Mouse (Mus musculus): ENCODE data around the gene Ece1. TPM values are rescaled to one million over a fixed set of nuclear protein-coding genes. Genes with fewer than 3 reads are reported as not detected.

Gene Ece1
- polyA plus RNA-seq, 1 experiment, result 33.7 TPM

- 42% methylated on average over 3 of the region's 3 CpGs for WGBS
- Histone ChIP-seq H3K27ac (ENCODE audit: insufficient read depth, low read depth, low read length) (no peak overlapping the region), H3K27me3 (replicated peaks; ENCODE audit: control insufficient read depth, insufficient read depth, low read length) (no peaks in the 10 kb centered on the region), H3K36me3 (ENCODE audit: control insufficient read depth, insufficient read depth, low read length) (no peaks in the 10 kb centered on the region), H3K4me1 (ENCODE audit: control insufficient read depth, insufficient read depth, low read length) (peaks cover 3% of the 10 kb centered on the region; the same call in 1 of the 2 replicates), H3K4me3 (ENCODE audit: insufficient read depth, low read depth, low read length) (no peak overlapping the region)
- no peak for TF ChIP-seq CTCF (conservative IDR thresholded peaks at IDR 0.05; ENCODE audit: insufficient read depth, insufficient read length, low read depth, low read length)
- TF ChIP-seq POLR2A (IDR thresholded peaks at IDR 0.05; ENCODE audit: low read depth, low read length), result no peak
- peak; percentile 33 for DNase-seq
These were observed 41.3 kb upstream of the Ece1 start for GRCm38 (mm10) chr4:137820721-137821120.

GRCm38 (mm10) chr4:137822537-137822936, 39.5 kb upstream of the Ece1 start:
- WGBS, result 78% methylated on average over 5 of the region's 5 CpGs
- Histone ChIP-seq H3K36me3 (ENCODE audit: control insufficient read depth, insufficient read depth, low read length) (no peaks in the 10 kb centered on the region), H3K27ac (ENCODE audit: insufficient read depth, low read depth, low read length) (no peak overlapping the region), H3K4me1 (ENCODE audit: control insufficient read depth, insufficient read depth, low read length) (peaks cover 3% of the 10 kb centered on the region; the same call in 1 of the 2 replicates), H3K27me3 (replicated peaks; ENCODE audit: control insufficient read depth, insufficient read depth, low read length) (no peaks in the 10 kb centered on the region), H3K4me3 (ENCODE audit: insufficient read depth, low read depth, low read length) (no peak overlapping the region)
- no peak for DNase-seq
- TF ChIP-seq POLR2A (IDR thresholded peaks at IDR 0.05; ENCODE audit: low read depth, low read length) (no peak), CTCF (conservative IDR thresholded peaks at IDR 0.05; ENCODE audit: insufficient read depth, insufficient read length, low read depth, low read length) (no peak)

GRCm38 (mm10) chr4:137823542-137823941, 38.5 kb upstream of the Ece1 start:
- no peak for DNase-seq
- TF ChIP-seq CTCF (conservative IDR thresholded peaks at IDR 0.05; ENCODE audit: insufficient read depth, insufficient read length, low read depth, low read length) (no peak), POLR2A (IDR thresholded peaks at IDR 0.05; ENCODE audit: low read depth, low read length) (no peak)
- WGBS, result 88% methylated on average over 3 of the region's 3 CpGs
- Histone ChIP-seq H3K27ac (ENCODE audit: insufficient read depth, low read depth, low read length) (no peak overlapping the region), H3K4me1 (ENCODE audit: control insufficient read depth, insufficient read depth, low read length) (peaks cover 3% of the 10 kb centered on the region; the same call in 1 of the 2 replicates), H3K4me3 (ENCODE audit: insufficient read depth, low read depth, low read length) (no peak overlapping the region), H3K27me3 (replicated peaks; ENCODE audit: control insufficient read depth, insufficient read depth, low read length) (no peaks in the 10 kb centered on the region), H3K36me3 (ENCODE audit: control insufficient read depth, insufficient read depth, low read length) (no peaks in the 10 kb centered on the region)

- no peak for TF ChIP-seq POLR2A (IDR thresholded peaks at IDR 0.05; ENCODE audit: low read depth, low read length)
- TF ChIP-seq CTCF (conservative IDR thresholded peaks at IDR 0.05; ENCODE audit: insufficient read depth, insufficient read length, low read depth, low read length), result no peak
- 34% methylated on average over 2 of the region's 2 CpGs for WGBS
- no peaks in the 10 kb centered on the region for H3K27me3 ChIP-seq (replicated peaks; ENCODE audit: control insufficient read depth, insufficient read depth, low read length)
- H3K27ac ChIP-seq (ENCODE audit: insufficient read depth, low read depth, low read length), result peak overlapping the region; percentile 75
- H3K4me1 ChIP-seq (ENCODE audit: control insufficient read depth, insufficient read depth, low read length), result peaks cover 3% of the 10 kb centered on the region; the same call in 1 of the 2 replicates
- no peaks in the 10 kb centered on the region for H3K36me3 ChIP-seq (ENCODE audit: control insufficient read depth, insufficient read depth, low read length)
- DNase-seq, result peak; percentile 57
- no peak overlapping the region for H3K4me3 ChIP-seq (ENCODE audit: insufficient read depth, low read depth, low read length)
These were observed 37.2 kb upstream of the Ece1 start for GRCm38 (mm10) chr4:137824881-137825280.

GRCm38 (mm10) chr4:137830380-137830779, 31.7 kb upstream of the Ece1 start:
- no peaks in the 10 kb centered on the region for H3K27me3 ChIP-seq (replicated peaks; ENCODE audit: control insufficient read depth, insufficient read depth, low read length)
- TF ChIP-seq CTCF (conservative IDR thresholded peaks at IDR 0.05; ENCODE audit: insufficient read depth, insufficient read length, low read depth, low read length), result no peak
- no peak for TF ChIP-seq POLR2A (IDR thresholded peaks at IDR 0.05; ENCODE audit: low read depth, low read length)
- DNase-seq, result no peak
- no peak overlapping the region for H3K4me3 ChIP-seq (ENCODE audit: insufficient read depth, low read depth, low read length)
- no peak overlapping the region for H3K27ac ChIP-seq (ENCODE audit: insufficient read depth, low read depth, low read length)
- H3K36me3 ChIP-seq (ENCODE audit: control insufficient read depth, insufficient read depth, low read length), result no peaks in the 10 kb centered on the region
- peaks cover under 1% of the 10 kb centered on the region; the same call in 1 of the 2 replicates for H3K4me1 ChIP-seq (ENCODE audit: control insufficient read depth, insufficient read depth, low read length)
- WGBS, result 20% methylated on average over 6 of the region's 6 CpGs

GRCm38 (mm10) chr4:137831598-137831997, 30.4 kb upstream of the Ece1 start:
- no peak for DNase-seq
- Histone ChIP-seq H3K27me3 (replicated peaks; ENCODE audit: control insufficient read depth, insufficient read depth, low read length) (no peaks in the 10 kb centered on the region), H3K4me3 (ENCODE audit: insufficient read depth, low read depth, low read length) (no peak overlapping the region), H3K36me3 (ENCODE audit: control insufficient read depth, insufficient read depth, low read length) (no peaks in the 10 kb centered on the region), H3K27ac (ENCODE audit: insufficient read depth, low read depth, low read length) (no peak overlapping the region), H3K4me1 (ENCODE audit: control insufficient read depth, insufficient read depth, low read length) (no peaks in the 10 kb centered on the region)
- WGBS, result 79% methylated on average over 11 of the region's 11 CpGs
- TF ChIP-seq CTCF (conservative IDR thresholded peaks at IDR 0.05; ENCODE audit: insufficient read depth, insufficient read length, low read depth, low read length) (no peak), POLR2A (IDR thresholded peaks at IDR 0.05; ENCODE audit: low read depth, low read length) (no peak)

GRCm38 (mm10) chr4:137835624-137836337, 26.3 kb upstream of the Ece1 start:
- 17% methylated on average over 14 of the region's 14 CpGs for WGBS
- no peak overlapping the region for H3K27ac ChIP-seq (ENCODE audit: insufficient read depth, low read depth, low read length)
- no peak overlapping the region for H3K4me3 ChIP-seq (ENCODE audit: insufficient read depth, low read depth, low read length)
- H3K4me1 ChIP-seq (ENCODE audit: control insufficient read depth, insufficient read depth, low read length), result no peaks in the 10 kb centered on the region
- TF ChIP-seq POLR2A (IDR thresholded peaks at IDR 0.05; ENCODE audit: low read depth, low read length) (no peak), CTCF (conservative IDR thresholded peaks at IDR 0.05; ENCODE audit: insufficient read depth, insufficient read length, low read depth, low read length) (peak; percentile 96)
- peak; percentile 92 for DNase-seq
- no peaks in the 10 kb centered on the region for H3K36me3 ChIP-seq (ENCODE audit: control insufficient read depth, insufficient read depth, low read length)
- no peaks in the 10 kb centered on the region for H3K27me3 ChIP-seq (replicated peaks; ENCODE audit: control insufficient read depth, insufficient read depth, low read length)
